Mouse (Mus musculus) cortical plate, adult 2 months (tissue): ENCODE measurements around the gene Ift122.

Experiments used
- CTCF ChIP-seq: fragments of 200-500 bp; IDR thresholded peaks from 2 replicates; pipeline ENCODE4 v1.5.1; 2011; ENCODE audit warnings: mild to moderate bottlenecking, control low read depth, low read length; ENCODE audit not compliant: insufficient read depth; ENCODE audit errors: extremely low read depth
- POLR2A ChIP-seq: fragments of 200-500 bp; IDR thresholded peaks from 2 replicates; pipeline ENCODE4 v1.6.1; 2011; ENCODE audit warnings: mild to moderate bottlenecking, low read length, control low read depth; ENCODE audit not compliant: insufficient read depth; ENCODE audit errors: extremely low read depth

DNA sequence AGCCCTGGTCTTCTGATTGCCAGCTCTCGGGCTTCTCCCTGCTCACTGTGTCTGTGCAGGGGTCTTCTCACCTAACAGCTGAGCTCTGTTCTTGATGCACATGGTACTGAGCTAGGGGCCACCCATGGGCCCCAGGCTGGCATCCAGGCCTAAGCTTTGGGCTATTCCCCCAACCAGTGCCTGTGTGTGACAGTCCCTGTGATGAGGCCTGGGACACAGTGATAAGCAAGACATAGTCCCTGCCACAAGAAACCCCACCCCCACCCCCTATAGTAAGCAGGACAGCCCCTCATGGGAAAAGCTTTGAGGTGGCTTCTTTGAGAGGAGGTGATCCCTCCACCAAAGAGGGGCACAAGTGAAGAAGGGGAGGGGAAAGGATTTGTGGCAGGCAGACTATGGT is 65.3 kb downstream of the Ift122 start:
- TF ChIP-seq CTCF (no peak), POLR2A (no peak)
